Mouse (Mus musculus) left cerebral cortex, postnatal 36 days (tissue): ENCODE measurements around the gene St8sia2. TPM values are rescaled to one million over a fixed set of nuclear protein-coding genes. Genes with fewer than 3 reads are reported as not detected.
A peak's percentile ranks its signal among the peaks of the same experiment; 100 is the strongest.

ENCODE experiments used
- DNase-seq, 2 experiments: peaks; one replicate each; pipeline ENCODE4 v3.0.0; 2021 to 2022; ENCODE audit warnings: low spot score in 2 of 2, mixed read lengths in 1 of 2
- intact Hi-C: fragments of 180-260 bp; cut with DNase I; formaldehyde crosslinking; loops from one replicate; pipeline ENCODE4 v1.15.1; 2025
- total RNA-seq, 2 experiments: library from RNA; stranded (reverse); gene quantifications; 2 replicates each; pipeline ENCODE4 v1.2.3; 2021

Gene St8sia2
- total RNA-seq: 1 to 10 TPM; 1.3 to 1.6 TPM

DNA sequence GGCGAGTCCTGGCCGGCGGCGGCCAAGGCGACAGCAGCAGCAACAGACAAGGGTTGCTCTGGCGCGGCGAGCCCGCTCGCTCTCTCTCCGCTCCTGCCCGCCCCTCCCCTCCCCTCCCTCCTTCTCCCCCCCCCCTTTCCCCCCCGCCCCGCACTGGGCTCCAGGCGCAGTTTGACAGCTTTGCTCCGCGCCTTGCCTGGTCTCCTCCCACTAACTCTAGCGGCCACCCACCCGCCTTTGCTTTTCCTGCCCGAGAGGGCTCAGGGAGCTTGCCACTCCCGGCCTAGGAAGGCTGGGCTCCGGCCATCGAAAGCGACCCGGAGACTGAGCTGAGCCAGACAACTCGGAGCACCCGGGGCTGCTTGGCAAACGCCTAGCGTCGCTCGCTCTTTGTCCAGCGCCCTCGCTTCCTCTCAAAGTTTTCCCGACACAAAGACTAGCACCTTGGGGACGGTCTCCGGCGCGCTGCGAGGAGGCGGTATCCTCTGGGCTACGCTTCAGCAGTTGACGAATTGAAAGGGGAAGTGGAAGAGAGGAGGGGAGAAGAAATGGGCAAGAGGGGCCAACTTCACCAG is at the start of gene St8sia2:
Gene St8sia2, minus strand, starts transcription at position 90 of the 575 bp plus-strand sequence.
- intact Hi-C loops: loop anchor here (10.0 kb wide), 1 partner anchor 269 kb away; the partner anchor contains the start of gene Fam174b
- peak in 1 of 2 experiments; percentile 28 for DNase-seq

- no peak for DNase-seq
- intact Hi-C loops: no loop called here
These were observed 47.6 kb upstream of the St8sia2 start for GRCm38 (mm10) chr7:74061076-74061475.

DNA sequence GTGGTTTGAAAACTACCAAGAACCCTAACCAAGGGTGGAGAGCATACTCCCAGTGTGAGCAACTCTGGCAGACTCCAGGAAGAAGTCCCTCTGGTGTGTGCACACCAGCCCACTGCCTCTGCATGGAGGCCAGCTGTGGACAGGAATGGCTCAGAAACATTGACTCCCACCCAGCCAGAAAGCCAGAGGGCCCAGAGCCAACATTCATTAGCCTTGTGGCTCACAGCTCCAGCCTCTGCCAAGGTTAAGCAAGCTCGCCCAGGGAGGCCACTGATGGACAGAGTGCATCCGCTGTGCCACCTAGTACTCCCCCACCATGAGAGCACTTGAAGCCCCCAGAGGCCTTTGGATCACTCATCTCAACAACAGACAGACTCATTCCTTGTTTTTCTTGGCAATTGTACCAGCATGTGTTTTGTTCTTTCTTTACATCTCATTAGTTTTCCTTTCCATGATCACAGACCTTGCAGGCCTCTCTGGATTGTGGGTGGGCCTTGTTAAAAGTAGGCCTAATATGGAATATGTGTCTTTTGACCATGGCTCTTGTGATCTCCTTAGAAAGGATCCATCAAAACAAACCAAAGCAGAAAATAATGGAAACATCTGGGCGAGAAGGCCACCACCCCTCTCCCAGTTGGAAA is 46.9 kb upstream of the St8sia2 start:
- intact Hi-C loops: no loop called here
- no peak for DNase-seq

DNA sequence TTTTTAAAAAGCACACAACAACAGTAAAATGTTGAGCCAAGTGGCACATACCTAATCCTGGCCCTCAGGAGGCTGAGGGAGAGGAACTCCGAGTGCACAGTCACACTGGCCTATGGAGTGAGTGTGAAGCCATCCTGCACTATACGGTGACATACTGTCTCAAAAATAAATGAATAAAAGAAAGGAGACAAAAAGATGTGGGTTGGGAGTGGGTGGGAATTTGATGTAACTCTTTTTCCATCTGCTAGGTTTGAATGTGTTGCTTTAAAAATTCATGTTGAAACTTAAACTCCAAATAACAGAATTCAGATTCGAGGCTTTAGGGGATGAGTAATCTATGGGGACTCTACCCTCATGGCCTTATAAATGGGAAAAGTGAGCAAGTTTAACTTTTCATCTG is 46.2 kb upstream of the St8sia2 start:
- no peak for DNase-seq
- intact Hi-C loops: no loop called here

DNA sequence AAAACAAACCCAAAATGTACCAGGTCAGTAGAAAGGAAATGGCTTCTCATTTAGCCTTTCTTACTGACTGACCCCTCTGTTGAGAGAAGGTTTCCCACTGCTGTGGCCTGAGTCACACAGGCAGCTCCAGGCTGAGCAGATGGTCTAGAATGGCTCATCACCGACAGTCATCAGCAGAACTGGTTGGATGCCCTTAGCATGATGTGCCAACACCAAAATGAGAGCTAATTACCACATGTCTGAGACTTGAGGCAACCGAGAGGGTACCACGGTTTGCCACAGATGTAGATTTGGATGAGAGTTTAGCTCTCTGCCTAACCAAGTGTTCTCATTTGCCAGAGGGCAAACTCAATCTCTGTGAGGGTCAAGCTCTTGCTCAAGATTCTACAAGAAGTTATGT is 42.3 kb upstream of the St8sia2 start:
- intact Hi-C loops: no loop called here
- DNase-seq: no peak

DNA sequence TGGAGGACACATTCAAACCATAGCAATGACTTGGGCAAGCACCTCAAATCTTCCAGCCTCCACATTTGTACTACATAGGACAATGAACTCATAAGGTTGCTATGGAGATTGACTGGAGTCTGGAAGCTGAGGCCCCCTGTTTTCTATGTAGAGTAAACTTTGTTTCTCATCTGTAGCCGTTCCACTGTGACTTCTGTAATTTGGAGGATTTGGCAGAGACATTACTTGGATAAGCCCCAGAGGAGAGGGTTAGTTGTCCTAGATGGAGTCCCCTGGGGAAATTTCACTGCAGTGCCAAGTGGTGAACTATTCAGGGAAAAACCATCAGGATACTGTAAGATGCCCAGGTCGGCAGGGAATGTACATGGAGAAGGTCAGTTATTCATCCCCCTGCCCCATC is 34.1 kb upstream of the St8sia2 start:
- DNase-seq: no peak
- intact Hi-C loops: no loop called here

DNA sequence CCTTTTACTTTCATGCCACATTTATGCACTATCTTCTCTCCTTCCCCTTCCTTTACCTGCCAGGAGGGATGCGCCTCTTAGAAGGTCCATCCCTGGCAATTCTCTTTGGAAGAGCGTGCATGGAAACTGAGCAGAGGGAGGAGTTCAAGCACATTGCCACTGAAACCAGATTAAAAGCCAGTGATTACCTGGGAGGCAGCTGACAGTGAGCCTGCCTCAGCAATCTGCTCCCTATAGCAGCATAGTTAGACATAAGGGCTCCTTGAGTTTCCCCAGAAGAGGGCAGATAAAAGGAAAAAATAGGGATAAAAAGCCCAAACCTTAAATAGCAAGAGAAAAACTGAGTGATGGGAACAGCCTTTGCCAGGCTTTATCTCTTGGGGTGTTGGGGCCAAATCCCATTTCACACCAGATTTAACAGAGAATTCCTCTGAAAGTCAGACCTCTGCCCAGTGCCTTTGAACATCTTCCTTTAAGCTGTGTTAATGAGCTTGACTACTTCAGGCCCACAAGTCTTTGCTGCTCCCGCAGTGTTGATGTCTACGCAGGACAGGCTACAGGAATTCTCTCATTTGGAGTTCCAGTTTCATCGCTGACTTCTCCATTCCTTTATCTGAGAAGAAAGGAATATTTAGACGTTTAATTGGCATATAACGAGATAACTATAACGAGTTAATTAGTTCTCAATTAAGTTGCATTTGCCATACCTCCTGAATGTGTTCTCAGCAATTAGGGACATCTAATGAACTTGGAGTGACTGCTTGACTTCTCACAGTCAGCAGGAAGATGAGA is 31.9 kb upstream of the St8sia2 start:
- intact Hi-C loops: no loop called here

DNA sequence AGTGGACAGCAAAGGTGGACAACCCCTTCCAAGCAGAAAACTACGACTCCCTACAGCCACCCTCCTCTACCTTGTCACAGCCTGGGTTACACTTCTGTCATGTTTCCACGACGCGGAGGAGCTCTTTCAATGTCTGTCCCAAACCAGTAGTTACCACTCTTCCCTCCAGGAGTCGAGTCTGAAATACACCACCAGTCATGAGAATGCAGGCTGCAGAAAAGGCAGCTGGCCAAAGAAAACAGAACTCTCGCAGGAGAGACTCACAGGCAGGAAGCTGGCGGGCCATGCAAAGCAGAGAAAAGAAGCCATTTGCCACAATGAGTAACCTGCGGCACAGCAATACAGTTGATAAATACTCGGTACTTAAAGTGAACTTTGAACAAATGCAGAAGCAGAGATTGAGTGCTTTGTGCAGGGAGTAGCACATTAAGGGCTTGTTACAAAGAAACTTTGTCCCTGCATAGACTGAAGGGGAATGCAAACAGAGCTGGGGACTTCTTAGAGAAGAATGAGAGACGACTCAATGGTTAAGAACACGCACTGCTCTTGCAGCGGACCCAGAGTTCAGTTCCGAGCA is 30.2 kb upstream of the St8sia2 start:
- DNase-seq: no peak

More for the DNA sequence above, 31.9 kb upstream of the St8sia2 start:
- no peak for DNase-seq

GRCm38 (mm10) chr7:74025007-74025406 is 11.5 kb upstream of the St8sia2 start:
- intact Hi-C loops: loop anchor here (2.0 to 5.0 kb wide), 2 partner anchors 330 to 368 kb away; no protein-coding TSS in a partner anchor
- DNase-seq: no peak

More for the DNA sequence above, 30.2 kb upstream of the St8sia2 start:
- intact Hi-C loops: no loop called here

- intact Hi-C loops: loop anchor here (2.0 kb wide), 1 partner anchor 331 kb away; no protein-coding TSS in a partner anchor
- DNase-seq: no peak
These were observed 10.7 kb upstream of the St8sia2 start for GRCm38 (mm10) chr7:74024171-74024570.

DNA sequence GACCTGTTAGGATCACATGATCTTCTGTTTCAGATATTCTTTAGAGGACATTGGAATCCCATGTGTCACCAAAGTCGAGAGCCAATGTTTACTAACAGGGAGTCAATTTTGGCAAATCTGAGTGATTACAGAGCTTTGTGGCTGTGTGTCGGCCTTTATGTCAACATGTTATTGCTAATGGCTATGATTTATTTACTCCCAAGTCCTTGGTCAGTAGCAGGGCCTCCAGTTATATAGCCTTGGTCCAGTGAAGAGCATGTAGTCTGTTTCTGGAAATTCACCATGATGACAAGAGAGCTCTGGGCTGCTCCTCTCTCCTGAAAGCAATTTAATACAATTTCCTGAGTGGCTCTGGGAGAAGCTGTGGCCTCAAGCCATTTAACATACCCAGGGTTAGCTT is 9.1 kb upstream of the St8sia2 start:
- DNase-seq: no peak
- intact Hi-C loops: no loop called here

GRCm38 (mm10) chr7:74021771-74022170 is 8.3 kb upstream of the St8sia2 start:
- no peak for DNase-seq
- intact Hi-C loops: no loop called here

DNA sequence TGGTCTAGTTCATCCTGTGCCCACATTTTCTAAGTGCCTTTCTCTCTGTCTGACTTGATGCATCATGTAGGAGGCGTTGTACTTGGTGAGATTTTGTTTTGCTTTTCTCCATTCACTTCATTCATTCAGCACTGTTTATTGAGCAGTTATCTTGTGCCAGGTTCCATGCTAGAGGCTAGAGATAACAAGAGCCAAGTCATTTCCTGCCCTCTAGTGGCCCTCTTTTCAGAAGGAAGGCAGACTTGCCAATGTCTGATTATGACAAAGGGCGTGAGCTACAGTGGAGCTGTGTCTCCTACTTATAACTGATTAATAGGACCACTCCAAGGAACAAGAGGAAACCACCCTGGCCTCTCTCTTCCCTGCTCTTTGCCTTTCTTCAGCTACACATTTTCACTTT is 3.1 kb upstream of the St8sia2 start:
- intact Hi-C loops: loop anchor here (10.0 kb wide), 1 partner anchor 272 kb away; the partner anchor contains the start of gene Fam174b
- no peak for DNase-seq

GRCm38 (mm10) chr7:74012858-74013600 is 461 bp downstream of the St8sia2 start:
- intact Hi-C loops: loop anchor here (10.0 kb wide), 1 partner anchor 268 kb away; the partner anchor contains the start of gene Fam174b

DNA sequence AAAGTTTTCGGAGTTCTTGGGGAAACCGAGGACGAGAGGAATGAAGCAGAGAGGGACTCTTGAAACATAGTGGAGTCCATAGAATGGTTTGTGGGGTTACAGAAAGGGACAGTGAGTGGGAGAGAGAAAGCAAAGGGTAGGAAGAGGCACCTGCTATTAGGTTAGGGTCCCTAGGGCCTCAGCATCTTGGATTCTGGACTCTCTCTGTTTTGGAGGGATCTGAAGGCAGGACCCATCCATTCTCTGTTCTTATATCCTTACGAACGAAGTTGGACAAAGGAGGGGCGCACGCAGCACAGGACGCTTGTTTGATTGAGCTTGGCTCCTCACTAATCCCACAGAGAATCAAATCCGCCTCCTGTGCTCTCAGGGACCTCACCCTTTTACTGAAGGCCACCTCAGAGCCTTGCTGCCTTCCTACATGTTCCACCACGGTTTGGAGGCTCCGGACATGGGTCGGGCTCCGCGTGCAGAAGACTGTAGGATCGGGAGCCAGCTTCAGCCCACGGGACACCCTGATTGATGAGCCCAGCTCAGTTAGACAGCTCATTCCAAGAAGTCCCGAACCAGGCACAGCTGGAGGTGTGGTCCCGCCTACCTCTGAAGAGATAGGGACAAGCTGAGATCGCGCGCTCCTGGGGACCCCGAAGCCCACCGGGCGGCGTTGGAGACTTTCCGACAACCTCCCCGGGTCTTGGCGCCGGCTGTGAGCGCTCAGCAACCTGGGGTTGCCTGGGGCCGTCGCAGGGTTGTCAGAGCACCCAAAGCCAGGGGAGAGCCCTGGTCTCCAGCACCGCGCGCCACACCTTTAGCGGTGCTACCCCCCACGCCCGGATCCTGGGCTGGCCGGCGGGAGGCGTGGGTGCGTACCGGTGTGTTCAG is 1.3 kb downstream of the St8sia2 start:
- no peak for DNase-seq
- intact Hi-C loops: loop anchor here (10.0 kb wide), 1 partner anchor 267 kb away; the partner anchor contains the start of gene Fam174b

More at GRCm38 (mm10) chr7:74012858-74013600, 461 bp downstream of the St8sia2 start:
- no peak for DNase-seq

DNA sequence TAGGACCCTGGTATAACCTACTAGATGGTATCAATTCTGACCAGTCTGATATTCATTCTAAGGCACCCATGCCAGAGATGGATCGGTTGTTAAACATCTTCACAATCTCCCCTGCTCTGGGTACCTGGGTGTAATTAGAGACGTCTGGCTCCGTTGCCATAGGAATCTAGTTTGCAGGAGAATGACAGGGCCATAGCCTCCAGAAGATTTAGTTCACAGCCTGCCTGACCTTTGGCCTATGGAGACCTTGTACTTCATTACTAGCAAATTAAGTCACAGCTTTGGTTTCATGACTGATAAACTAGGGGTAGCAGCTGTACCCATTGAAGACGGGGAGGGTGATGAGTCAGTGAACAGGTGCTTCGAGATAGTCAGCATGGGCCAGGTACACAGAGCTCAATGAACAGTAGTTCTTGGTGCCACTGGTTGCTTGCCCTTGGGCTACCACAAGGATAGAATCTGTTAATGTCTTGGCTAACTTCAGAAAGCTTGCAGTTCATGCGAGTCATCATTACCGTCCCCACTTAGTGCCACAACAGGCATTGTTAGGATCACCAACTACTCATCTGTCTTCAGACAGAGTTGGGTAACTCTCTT is 4.4 kb downstream of the St8sia2 start:
- no peak for DNase-seq
- intact Hi-C loops: no loop called here

DNA sequence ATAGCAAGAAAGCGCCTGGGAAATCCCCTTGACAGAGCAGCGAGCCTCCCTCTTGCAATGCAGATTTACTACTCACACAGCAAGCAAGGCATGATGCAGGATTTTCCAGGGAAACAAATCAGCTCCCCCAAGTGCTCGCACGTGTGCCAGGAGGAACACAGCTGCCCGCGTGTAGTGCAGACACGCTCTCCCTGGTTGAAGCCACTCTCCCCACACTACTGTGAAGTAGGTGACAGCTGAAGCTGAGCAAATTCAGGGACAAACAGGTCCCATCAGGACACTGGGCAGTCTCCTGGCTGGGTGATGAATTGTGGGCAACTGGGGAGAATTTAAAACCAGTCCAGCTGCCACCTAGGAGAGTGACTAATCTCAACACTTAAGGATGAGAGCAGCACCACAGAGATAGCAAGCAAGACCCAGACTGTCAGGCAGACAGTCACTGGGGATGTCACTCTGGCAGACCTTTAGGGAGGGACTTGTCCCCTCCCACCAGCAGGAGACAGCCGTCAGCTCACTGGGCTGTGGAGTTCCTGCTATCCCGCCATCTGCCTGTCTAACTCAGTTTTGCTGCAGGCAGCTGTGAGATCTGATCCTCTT is 6.6 kb downstream of the St8sia2 start:
- intact Hi-C loops: no loop called here
- peak; percentile 28 to 29 for DNase-seq

DNA sequence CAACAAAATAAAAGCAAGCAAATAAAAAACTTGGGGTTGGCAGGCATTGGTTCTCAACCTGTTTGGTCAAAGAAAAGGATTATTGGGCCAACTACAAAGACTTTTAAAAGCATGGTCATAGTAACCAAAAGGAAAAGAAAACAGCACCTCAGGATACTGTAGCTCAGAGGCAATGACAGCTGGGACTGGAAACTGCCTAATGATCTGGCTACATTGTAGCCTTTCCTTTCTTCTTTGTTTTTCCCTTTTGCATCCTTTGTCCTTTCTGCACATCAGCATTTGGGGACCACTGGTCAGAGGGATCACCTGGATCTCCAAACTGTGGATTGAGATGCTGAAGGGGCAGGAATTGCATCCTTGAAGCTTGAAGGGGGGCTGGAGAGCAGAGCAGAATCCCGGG is 7.1 kb downstream of the St8sia2 start:
- intact Hi-C loops: no loop called here
- no peak for DNase-seq
